Mouse (Mus musculus) MN1 (cell line): Measurements from ENCODE around the gene Nlrc5.

ENCODE experiments used
- DNase-seq: peaks from one replicate; pipeline ENCODE4 v3.0.0-alpha.2; 2016; ENCODE audit warnings: low spot score

Nlrc5 gene

DNA sequence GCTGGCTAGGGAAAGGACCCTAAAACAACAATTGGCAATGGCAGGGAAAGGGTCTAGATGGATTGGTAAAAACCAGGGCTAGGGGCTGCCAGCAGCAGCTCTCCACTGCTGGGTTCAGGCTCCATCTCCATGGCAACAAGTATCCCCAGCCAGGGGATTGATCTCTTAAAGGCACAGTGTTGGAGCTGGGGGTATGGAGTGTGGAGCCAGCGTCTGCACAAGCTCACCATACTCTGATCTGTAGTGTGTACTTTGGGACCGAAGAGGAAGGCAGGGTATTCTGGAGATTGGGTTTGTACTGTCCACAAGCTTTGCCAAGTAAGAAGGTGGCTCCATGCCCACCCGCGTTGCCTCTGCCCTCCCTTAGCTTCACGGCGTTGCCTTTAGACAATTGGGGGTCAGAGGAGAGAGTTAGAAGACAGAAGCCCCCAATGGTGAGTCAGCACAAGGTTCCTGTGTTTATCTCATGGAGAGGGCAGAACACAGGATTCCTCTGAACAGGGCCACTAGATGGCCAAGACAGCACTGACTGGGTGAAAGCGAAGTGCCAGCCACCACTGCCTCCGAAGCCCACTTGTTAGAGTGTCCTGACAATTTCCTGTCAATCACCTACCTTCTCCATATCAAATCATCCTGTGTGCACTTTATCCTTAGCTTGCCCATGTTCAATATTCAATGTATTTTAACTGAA is 133.1 kb downstream of the Nlrc5 start:
- no peak for DNase-seq

DNA sequence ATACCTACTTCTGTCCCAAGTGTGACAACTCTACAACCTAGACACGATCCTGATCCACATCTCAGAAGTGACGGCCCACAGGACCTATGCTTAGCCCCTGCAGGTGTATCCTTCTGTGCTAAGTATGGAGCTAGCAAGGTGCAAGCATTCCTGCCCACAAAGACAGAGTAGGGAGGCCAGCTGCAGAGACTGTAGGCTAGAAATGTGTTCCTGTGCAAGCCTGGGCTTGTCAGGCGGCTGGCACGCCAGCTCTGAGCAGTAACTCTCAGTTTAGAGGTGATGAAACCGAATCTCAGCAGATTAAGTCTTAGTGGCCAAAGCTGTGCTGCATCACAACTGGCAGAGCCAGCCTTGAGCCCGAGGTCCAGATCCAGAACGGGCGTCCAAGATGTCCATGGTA is 133.9 kb downstream of the Nlrc5 start:
- DNase-seq: no peak

DNA sequence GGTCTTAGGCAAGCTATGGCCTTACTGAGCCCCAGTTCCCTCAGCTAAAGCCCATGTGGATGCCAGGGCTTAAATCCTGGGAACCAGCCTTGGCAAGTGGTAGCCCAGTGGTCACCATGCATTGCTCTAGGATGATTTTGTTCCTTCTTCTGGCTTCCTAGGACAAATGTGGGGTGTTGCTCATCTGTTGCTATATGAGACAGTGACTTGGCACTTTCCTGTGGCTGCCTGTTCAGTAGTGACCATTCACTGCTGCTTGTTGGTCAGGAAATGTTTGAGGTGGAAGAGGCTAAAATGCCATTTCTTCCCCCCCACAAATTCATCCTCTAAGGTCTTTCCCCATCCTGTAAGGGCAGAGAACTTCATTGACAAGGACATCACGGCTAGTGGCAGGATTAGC is 135.3 kb downstream of the Nlrc5 start:
- DNase-seq: no peak

DNA sequence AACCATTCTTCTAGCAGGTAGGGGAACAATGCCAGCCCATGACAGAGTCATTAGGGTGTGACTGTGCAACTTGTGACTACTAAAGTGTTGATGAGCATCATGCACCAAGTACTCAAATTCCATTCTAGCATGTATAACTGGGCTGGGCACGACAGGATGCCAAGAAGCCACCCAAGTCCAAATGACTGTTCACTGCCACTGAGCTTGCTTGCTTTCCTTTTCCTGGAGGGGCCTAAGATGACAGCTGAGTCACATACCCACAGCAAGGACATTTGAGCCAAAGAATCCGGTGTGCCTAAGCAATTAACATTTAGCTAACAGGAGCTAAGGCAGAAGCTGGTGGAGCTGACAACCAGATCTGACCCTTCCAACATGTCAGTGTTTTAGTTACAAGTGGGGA is 137.7 kb downstream of the Nlrc5 start:
- DNase-seq: no peak

DNA sequence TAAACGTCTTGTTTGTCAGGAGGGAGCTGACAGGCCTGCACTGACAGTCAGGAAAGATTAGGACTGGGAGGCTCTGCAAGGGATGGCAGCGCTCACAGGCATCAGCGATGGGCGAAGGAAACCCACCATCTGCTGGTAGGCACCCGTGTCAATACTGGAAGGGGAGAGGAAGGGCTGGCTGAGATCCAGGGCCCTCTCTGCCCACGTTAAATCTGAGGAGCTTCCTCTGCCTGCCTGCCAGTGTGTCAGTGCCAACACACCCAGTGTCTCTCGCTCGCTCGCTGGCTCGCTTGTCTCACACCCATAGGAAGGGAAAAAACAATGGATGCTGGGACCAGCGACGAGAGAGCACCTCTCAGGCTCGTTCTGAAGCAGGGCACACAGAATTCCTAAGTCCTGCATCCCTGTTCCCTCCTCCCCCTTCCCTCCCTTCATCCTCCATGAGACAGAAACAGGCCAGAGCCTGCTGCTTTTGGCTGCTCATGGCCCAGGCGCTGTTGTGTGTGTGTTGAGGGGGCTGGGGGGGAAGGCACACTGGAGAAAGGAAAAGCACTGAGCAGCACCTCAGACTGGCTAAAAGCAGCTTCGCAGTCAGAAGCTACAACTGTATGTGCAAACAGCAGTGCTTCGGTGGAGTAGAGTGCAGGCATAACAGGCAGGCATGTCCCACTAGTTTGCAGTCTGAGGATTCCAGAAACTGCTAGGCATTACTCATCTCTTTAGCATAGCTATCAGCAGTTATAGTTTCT is 140.2 kb downstream of the Nlrc5 start:
- no peak for DNase-seq

DNA sequence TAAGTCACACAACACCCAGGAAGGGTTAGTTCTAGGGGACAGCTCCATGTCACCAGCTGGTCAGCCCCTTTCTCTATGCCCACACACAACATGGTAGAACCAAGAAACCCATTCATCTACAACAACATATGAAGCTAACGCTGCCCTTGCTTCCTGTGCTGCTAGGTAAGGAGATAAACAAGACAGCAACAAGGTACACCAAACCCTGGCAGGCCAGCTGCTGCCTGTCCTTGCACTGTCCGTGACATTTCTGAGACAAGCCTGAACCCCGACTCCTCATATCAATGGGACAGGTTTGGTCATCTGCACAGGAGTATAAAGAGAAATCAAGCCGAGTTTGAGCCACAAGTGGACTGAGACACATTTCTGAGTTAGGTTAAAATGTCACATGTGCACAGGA is 141.0 kb downstream of the Nlrc5 start:
- DNase-seq: no peak
